Mouse (Mus musculus) neural tube, embryonic 11.5 days (tissue): Measurements from ENCODE around the gene Snx15. TPM values are rescaled to one million over a fixed set of nuclear protein-coding genes. Genes with fewer than 3 reads are reported as not detected.
"Not testable (repeated sequence)": the region's sequence is repeated elsewhere in the genome, so short reads cannot be mapped to it uniquely, and the experiment has no call there.

Experiments used
- ATAC-seq: fragments of 200-750 bp; cut with Nextera tagmentation; 2 replicates; pipeline ENCODE4 v1.8.0; 2017; ENCODE audit warnings: moderate number of reproducible peaks, mild to moderate bottlenecking, moderate TSS enrichment, moderate library complexity; ENCODE audit not compliant: insufficient read depth, low FRiP score, low TSS enrichment
- DNase-seq: peaks from one replicate; pipeline ENCODE4 v3.0.0-alpha.2; 2015; ENCODE audit warnings: low spot score
- H3K27ac ChIP-seq: fragments of 300-500 bp; sonication (generic); 2 replicates; pipeline ENCODE4 v1.5.1; 2014; ENCODE audit warnings: low read depth, mild to moderate bottlenecking, low read length
- H3K27me3 ChIP-seq: fragments of 300-500 bp; sonication (generic); 2 replicates; pipeline ENCODE4 v1.6.1; 2014; ENCODE audit warnings: mild to moderate bottlenecking, low read length, mixed read lengths; ENCODE audit not compliant: control insufficient read depth, insufficient read depth
- H3K36me3 ChIP-seq: fragments of 300-500 bp; sonication (generic); 2 replicates; pipeline ENCODE4 v1.6.1; 2014; ENCODE audit warnings: mild to moderate bottlenecking, low read length, moderate library complexity, mixed read lengths; ENCODE audit not compliant: control insufficient read depth, insufficient read depth
- H3K4me1 ChIP-seq: fragments of 300-500 bp; sonication (generic); 2 replicates; pipeline ENCODE4 v1.6.1; 2014; ENCODE audit warnings: low read length, mixed read lengths; ENCODE audit not compliant: control insufficient read depth, insufficient read depth
- H3K4me2 ChIP-seq: fragments of 300-500 bp; sonication (generic); 2 replicates; pipeline ENCODE4 v1.6.1; 2014; ENCODE audit warnings: low read depth, mild to moderate bottlenecking, moderate library complexity
- H3K4me3 ChIP-seq: fragments of 300-500 bp; sonication (generic); 2 replicates; pipeline ENCODE4 v1.5.1; 2014; ENCODE audit warnings: low read depth, low read length
- H3K9ac ChIP-seq: fragments of 300-500 bp; sonication (generic); 2 replicates; pipeline ENCODE4 v1.6.1; 2014; ENCODE audit warnings: mild to moderate bottlenecking, low read length
- H3K9me3 ChIP-seq: fragments of 300-500 bp; sonication (generic); 2 replicates; pipeline ENCODE4 v1.6.1; 2016; ENCODE audit warnings: low read length; ENCODE audit not compliant: control insufficient read depth
- WGBS: fragments of 180-500 bp; shearing (Covaris S2); extraction: QIAGEN DNeasy Blood & Tissue Kit; methylation state at CpG from one replicate; pipeline ENCODE4 v1.1.7; 2014; 5-methylcytosine and 5-hydroxymethylcytosine counted together
- polyA plus RNA-seq: library from polyadenylated mRNA; unstranded; fragments of >200 nt; fragmentation: Nextera tagmentation; extraction: Ambion mirVana; gene quantifications from 2 replicates; pipeline ENCODE4 v1.2.1, GENCODE M21; 2014

Gene Snx15
- polyA plus RNA-seq, 1 experiment from 2014 or later: 36.9 TPM

GRCm38 (mm10) chr19:6141394-6141749, 13.3 kb upstream of the Snx15 start, which contains the start of gene Arl2:
Gene Arl2, minus strand, starts transcription at chr19:6141548.
- no peaks in the 10 kb centered on the region for H3K9me3 ChIP-seq
- H3K4me2 ChIP-seq: peak within 1 kb of the TSS; percentile 70
- H3K4me1 ChIP-seq: no peaks in the 10 kb centered on the region
- no peaks in the 10 kb centered on the region for H3K27me3 ChIP-seq
- under 1% methylated on average over 15 of the region's 15 CpGs for WGBS
- peak within 1 kb of the TSS; percentile 56 for H3K4me3 ChIP-seq
- peak; percentile 78 for ATAC-seq
- H3K27ac ChIP-seq: peak within 1 kb of the TSS; percentile 93
- peaks cover 2% of the 10 kb centered on the region for H3K36me3 ChIP-seq
- peak within 1 kb of the TSS; percentile 76 for H3K9ac ChIP-seq
- peak; percentile 87 for DNase-seq

- no peaks in the 10 kb centered on the region for H3K4me1 ChIP-seq
- DNase-seq: peak; percentile 97
- peak; percentile 93 for ATAC-seq
- H3K9me3 ChIP-seq: no peaks in the 10 kb centered on the region
- peak within 1 kb of the TSS; percentile 93 for H3K27ac ChIP-seq
- peak within 1 kb of the TSS; percentile 70 for H3K4me2 ChIP-seq
- under 1% methylated on average over 64 of the region's 68 CpGs for WGBS
- H3K4me3 ChIP-seq: peak within 1 kb of the TSS; percentile 56
- H3K36me3 ChIP-seq: peaks cover 2% of the 10 kb centered on the region
- H3K27me3 ChIP-seq: no peaks in the 10 kb centered on the region
- peak within 1 kb of the TSS; percentile 76 for H3K9ac ChIP-seq
Observed at GRCm38 (mm10) chr19:6140678-6141393, 12.7 kb upstream of the Snx15 start, which contains the start of gene Batf2. Gene Batf2, plus strand, starts transcription at chr19:6140983.

GRCm38 (mm10) chr19:6140374-6140677, 12.2 kb upstream of the Snx15 start:
- Histone ChIP-seq H3K9ac (peak overlapping the region; percentile 76), H3K27ac (peak overlapping the region; percentile 93), H3K36me3 (peaks cover 2% of the 10 kb centered on the region), H3K9me3 (no peaks in the 10 kb centered on the region), H3K4me1 (no peaks in the 10 kb centered on the region), H3K27me3 (no peaks in the 10 kb centered on the region), H3K4me3 (peak overlapping the region; percentile 56), H3K4me2 (peak overlapping the region; percentile 70)
- ATAC-seq: no peak
- no peak for DNase-seq
- 9% methylated on average over 16 of the region's 16 CpGs for WGBS

GRCm38 (mm10) chr19:6139701-6140100, 11.6 kb upstream of the Snx15 start:
- no peak overlapping the region for H3K9ac ChIP-seq
- 94% methylated on average over 6 of the region's 6 CpGs for WGBS

GRCm38 (mm10) chr19:6136397-6136796, 8.3 kb upstream of the Snx15 start:
- ATAC-seq: no peak
- Histone ChIP-seq H3K4me3 (no peak overlapping the region), H3K36me3 (peaks cover 2% of the 10 kb centered on the region), H3K27ac (no peak overlapping the region), H3K27me3 (no peaks in the 10 kb centered on the region), H3K4me1 (no peaks in the 10 kb centered on the region), H3K4me2 (no peak overlapping the region), H3K9ac (no peak overlapping the region), H3K9me3 (no peaks in the 10 kb centered on the region)
- DNase-seq: no peak
- 83% methylated on average over 3 of the region's 3 CpGs for WGBS

More at GRCm38 (mm10) chr19:6139701-6140100, 11.6 kb upstream of the Snx15 start:
- ATAC-seq: no peak
- Histone ChIP-seq H3K4me1 (no peaks in the 10 kb centered on the region), H3K4me2 (peak overlapping the region; percentile 70; the same call in 1 of the 2 replicates), H3K36me3 (peaks cover 2% of the 10 kb centered on the region), H3K27ac (no peak overlapping the region), H3K4me3 (peak overlapping the region; percentile 56; the same call in 1 of the 2 replicates), H3K9me3 (no peaks in the 10 kb centered on the region), H3K27me3 (no peaks in the 10 kb centered on the region)
- no peak for DNase-seq

GRCm38 (mm10) chr19:6133197-6133596, 5.1 kb upstream of the Snx15 start:
- not testable (repeated sequence) for H3K9ac ChIP-seq, H3K36me3 ChIP-seq, H3K4me1 ChIP-seq, DNase-seq, H3K27ac ChIP-seq, H3K4me2 ChIP-seq, H3K9me3 ChIP-seq, ATAC-seq, H3K27me3 ChIP-seq, H3K4me3 ChIP-seq
- WGBS: 69% methylated on average over 1 of the region's 1 CpGs

GRCm38 (mm10) chr19:6132171-6132827, 4.2 kb upstream of the Snx15 start:
- no peaks in the 10 kb centered on the region for H3K27me3 ChIP-seq
- 86% methylated on average over 7 of the region's 7 CpGs for WGBS
- ATAC-seq (no peak), DNase-seq (no peak)
- H3K36me3 ChIP-seq: peaks cover 2% of the 10 kb centered on the region
- no peaks in the 10 kb centered on the region for H3K9me3 ChIP-seq
- no peak overlapping the region for H3K27ac ChIP-seq
- H3K4me2 ChIP-seq: no peak overlapping the region
- no peaks in the 10 kb centered on the region for H3K4me1 ChIP-seq
- H3K9ac ChIP-seq: no peak overlapping the region; the same call in 1 of the 2 replicates
- no peak overlapping the region for H3K4me3 ChIP-seq

- WGBS: 76% methylated on average over 7 of the region's 7 CpGs
- H3K27me3 ChIP-seq, H3K4me3 ChIP-seq, ATAC-seq, DNase-seq, H3K9ac ChIP-seq, H3K36me3 ChIP-seq, H3K27ac ChIP-seq, H3K9me3 ChIP-seq, H3K4me2 ChIP-seq, H3K4me1 ChIP-seq: not testable (repeated sequence)
Observed at GRCm38 (mm10) chr19:6130414-6131128, 2.5 kb upstream of the Snx15 start.
